Mouse (Mus musculus): Measurements from ENCODE around the gene Fbxl5.

Gene Fbxl5

GRCm38 (mm10) chr5:43826883-43827282, 5.4 kb upstream of the Fbxl5 start:
- DNase-seq, result no peak

DNA sequence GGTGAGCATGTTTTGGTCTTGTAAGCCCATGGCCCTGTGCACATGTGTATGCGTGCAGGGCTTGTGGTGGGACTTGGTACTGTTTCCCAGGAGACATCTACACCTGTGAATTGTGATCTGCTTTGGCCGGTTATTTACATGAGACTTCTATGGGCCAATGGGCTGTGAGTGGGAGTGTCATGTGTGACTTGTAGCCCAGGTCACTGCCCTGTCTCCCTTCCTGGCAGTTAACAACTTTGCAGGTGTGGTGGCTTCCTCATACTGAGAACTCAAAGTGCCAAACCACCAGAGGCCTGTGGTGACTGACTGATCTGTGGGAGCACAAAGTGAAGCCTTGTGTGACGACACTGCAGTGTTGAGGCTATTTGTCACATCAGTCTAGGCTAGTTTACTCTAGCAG, 3.1 kb upstream of the Fbxl5 start:
- DNase-seq, result no peak

DNA sequence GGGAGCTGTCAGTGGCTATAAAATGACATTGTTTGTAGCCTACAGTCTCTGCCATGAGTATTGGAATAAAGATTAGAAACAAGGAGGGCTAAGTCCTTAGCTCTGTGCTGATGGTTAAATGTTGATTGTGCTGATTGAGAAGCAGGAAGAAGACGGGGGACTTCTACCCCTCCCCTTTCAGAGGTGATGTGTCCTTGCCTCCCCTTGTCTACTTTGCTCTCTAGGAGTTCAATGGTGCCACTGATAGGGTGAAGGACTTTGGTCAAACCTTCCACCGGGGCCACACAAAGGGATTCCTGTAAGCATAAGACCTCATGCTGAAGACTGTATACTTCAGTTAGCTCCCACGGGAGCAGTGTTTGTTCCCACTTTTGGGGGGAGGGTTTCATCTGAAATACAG, 1.4 kb upstream of the Fbxl5 start:
- no peak for DNase-seq

DNA sequence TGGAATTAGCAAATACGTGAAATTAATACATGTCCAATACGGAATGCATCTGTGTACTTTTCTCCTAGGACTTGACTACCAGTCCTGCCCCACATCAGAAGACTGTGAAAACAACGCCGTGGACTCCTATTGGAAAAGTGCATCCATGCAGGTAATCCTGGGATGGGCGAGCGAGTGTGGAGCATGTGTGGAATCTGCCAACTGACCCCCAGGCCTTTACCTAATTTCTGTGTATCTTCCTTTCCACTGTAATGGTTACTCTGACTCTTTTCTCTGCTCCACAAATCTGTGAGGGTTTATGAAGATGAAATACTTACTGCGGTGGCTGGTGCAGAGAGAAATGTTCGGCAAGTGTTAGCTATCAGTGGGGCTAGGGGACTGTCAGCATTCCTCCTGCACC, 761 bp upstream of the Fbxl5 start:
- DNase-seq, result no peak

GRCm38 (mm10) chr5:43820785-43821184, 653 bp downstream of the Fbxl5 start:
- DNase-seq, result no peak

GRCm38 (mm10) chr5:43818695-43819094, 2.7 kb downstream of the Fbxl5 start, which contains the start of gene Bst1:
TSS of gene Bst1 (plus strand) at chr5:43818885.
- DNase-seq, result no peak

- no peak for DNase-seq
Measured at GRCm38 (mm10) chr5:43815769-43816168, 5.7 kb downstream of the Fbxl5 start.

- DNase-seq, result no peak
Measured at GRCm38 (mm10) chr5:43814536-43814935, 6.9 kb downstream of the Fbxl5 start.

- DNase-seq, result no peak
Measured at GRCm38 (mm10) chr5:43810427-43811062, 10.9 kb downstream of the Fbxl5 start.

DNA sequence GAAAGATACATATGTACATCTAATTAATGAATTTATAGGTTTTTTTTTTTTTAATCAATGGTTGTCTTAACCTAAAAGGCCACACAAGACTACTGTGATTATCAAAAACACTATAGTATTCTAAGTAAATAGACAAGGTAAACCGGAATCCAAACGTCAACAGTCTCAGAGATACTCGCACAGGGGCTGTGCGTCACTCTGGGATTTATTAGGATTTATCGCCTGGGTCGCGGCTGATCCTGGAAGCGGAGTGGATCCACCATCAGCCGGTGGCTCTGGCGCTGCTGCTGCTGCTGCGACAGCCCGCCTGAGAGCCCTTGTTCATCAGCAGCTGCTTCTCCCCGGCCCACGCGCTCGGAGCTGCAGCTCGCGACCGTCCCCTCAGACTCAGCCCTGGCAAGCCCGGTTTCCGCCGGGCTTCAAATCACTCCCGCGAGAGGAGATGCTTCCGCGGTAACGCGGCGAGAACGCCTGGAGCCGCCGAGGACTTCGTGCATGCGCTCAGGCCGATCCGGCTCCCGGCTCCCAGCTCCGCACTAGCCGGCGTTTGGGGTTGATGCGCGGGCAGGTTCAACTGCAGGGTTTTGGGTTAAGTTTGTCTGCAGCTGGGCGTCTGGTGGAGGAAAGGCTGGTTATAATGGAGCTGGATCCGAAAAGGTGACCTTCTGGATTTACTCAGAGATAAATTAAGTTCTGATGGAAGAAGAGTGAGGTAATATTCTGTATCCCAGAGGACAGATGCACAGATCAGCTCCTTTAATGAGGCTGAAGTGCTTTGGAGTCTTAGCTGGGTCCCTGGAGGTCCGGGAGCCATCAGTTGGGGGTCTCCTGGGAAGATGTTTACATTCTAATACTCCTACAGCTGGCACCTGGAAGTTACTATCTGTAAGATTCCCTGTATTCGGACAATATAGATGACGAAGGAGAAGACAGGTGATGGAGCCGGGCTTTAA, 13.4 kb downstream of the Fbxl5 start:
- DNase-seq, result peak; percentile 84 to 88

DNA sequence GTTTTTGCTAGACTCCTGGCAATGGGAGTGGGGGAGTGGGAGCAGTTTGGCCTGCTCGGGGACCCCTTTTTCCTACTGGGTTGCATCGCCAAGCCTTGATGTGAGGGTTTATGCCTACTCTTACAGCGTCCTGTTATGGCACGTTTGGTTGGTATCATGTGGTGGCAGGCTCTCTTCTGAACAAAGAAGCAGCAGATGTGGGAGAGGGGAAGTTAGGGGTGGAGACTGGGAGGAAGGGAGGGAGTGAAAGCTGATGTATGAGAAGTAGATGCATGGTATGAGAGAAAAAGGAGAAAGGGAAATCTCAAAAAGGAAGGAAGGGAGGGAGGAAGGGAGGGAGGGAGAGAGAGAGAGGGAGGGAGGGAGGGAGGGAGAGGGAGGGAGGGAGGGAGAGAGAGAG, 14.5 kb downstream of the Fbxl5 start:
- DNase-seq, result no peak

GRCm38 (mm10) chr5:43806340-43806739, 15.1 kb downstream of the Fbxl5 start:
- DNase-seq, result no peak

- peak; percentile 10 to 21 for DNase-seq
Measured at GRCm38 (mm10) chr5:43805401-43805800, 16.0 kb downstream of the Fbxl5 start.

DNA sequence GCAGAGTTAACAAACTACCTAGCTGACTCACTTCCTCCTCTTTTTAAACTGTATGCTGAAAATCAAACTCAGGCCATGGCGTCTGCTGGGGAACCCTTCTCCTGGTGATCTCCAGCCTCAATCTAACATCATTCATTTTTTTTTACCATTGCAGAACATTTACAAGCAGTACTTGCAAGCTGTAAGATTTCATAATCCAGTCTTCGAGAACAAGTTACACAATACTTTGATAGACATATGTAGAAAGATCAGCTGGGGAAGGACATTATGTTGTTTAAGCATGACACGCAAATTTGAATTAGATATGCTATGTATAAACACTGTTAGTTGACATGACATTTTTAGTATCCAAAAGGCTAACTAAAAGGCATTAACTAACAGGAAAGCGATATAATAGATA, 19.6 kb downstream of the Fbxl5 start:
- no peak for DNase-seq

GRCm38 (mm10) chr5:43801253-43801652, 20.2 kb downstream of the Fbxl5 start:
- no peak for DNase-seq

- DNase-seq, result no peak
Measured at GRCm38 (mm10) chr5:43800700-43801099, 20.7 kb downstream of the Fbxl5 start.

DNA sequence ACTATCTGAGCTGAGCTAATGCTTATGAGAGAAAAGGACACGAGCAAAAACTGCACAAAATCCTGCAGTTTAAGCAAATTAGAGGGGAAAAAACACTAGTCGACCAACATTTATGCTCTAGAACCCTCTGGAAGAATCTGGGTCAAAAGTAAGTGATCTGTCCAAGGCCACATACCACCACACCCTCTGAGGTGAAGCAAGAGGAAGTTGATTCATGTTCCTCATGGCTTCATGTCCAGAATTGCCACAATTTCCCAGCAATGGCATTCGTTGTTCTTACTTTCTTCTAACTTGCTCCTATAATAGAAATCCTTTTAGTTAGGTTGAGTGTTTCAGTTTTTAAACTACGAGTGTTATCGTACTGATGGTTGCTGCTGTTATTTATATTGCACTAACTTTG, 21.9 kb downstream of the Fbxl5 start:
- no peak for DNase-seq

- DNase-seq, result no peak
Measured at GRCm38 (mm10) chr5:43792354-43792753, 29.1 kb downstream of the Fbxl5 start.

DNA sequence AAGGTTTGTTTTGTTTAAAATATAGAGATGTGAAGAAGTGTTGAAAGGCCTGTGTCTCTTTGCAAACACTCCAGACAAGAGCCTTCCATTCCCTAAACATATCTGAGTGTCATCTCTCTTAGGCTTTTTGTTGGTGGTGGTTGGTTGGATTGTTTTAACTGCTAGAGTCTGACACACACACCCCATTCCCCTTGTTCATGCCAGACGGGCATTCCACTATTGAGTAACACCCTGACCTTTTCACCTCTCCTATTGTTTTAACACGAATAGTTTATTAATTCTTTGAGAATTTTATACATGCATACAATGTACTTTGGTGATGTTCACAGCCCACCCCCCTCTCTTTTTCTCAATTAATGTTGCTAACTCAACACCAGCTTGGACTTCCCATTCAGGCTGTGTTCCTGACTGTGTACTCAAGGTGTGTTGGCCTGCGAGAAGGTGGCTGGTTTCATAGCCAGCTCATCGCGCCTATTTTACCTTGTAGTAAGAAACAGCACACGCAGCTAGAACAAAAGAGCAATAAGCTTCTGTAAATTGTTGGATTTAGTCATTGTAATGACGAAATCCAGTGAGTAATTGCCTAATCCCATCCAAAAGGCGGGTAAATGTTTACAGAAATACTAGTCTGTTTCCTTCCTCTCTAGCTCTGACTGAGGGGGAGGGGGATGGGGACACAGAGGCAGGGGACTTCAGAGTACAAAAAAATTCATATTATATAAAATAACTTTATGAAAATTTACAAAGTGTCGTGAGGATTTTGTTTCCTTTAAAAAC, 33.3 kb downstream of the Fbxl5 start:
- DNase-seq, result no peak

DNA sequence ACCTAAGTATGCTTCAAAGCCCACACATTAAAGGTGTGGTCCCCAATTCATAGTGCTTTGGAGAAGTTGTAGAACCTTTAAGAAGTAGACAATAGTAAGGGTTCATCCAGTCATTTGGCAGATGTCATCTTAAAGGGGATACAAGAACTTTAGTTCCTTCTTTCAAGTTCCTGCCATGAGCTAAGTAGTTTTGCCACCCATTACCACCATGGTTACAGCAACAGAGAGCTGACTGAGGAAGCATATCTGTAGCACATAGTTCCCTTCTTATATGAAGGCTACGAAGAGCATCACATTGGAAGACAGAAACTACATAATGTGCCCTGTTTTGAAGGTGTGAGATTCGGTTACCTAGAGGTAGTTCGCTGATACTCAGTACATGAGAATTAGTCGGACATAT, 34.8 kb downstream of the Fbxl5 start:
- no peak for DNase-seq

DNA sequence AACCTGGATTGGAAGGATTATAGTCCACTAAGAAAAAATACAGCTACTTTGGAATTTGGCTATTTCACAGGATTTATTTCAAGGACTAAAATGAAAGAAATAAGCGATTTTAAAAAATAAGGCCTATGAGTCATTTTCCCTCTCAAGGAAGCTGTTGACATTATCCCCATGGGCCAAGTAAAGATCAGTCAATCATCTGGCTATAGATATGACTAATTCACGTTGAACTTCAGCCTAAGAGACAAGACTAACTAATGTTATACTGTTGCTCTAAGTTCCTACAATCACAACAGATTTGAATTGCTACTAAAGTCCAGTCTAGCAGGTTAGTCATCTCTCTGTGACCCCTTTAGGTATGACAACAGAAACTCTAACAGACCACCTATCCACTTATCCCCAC, 37.4 kb downstream of the Fbxl5 start:
- DNase-seq, result no peak

DNA sequence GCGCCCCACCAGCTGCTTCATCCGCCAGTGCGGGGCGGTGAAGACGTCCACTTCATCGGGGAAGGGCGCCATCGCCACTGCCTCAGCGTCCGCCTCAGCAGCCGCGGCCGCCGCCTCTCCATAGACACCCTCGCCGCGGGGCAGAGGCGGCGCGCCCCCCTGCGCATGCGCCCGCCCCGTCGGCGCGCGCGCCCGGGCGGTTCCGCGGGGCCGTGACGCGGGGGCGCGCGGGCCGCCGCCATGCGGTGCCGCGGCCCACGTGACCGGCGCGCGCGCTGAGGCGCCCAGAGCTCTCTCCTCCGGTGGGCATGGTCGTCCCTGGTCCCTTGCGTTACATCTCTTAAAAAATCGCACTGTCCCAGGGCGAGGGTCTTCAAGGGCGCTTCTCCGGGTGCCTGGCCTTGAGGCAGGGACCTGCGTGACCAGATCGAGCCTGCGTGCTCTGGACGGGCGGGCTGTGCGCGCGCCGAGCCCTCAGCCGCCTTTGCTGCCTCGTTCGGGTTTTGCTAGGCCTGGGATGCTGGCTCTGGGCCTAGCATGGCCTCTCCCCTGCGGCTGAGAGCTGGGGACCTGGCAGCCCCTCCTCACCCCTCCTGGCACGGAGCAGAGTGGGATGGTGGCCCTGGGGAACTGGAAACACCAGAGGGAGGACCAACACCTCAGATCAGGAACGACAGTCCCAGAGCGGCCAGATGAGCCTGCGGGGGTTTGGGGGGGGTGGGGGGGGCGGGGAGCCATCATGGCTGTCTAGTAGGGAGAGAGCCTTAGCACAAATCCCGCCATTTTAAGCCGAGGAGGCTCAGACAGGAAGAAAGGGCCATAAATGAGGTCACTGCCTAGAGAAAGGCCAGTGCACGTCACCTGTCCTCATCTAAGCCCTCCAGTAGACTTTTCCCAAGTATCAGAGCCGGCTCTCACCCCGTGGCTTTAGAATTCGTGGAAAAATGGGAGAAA, 39.2 kb downstream of the Fbxl5 start:
- peak; percentile 86 to 91 for DNase-seq
